Mouse (Mus musculus) left cerebral cortex, postnatal 4 days (tissue): ENCODE data around the gene Col5a3. TPM values are rescaled to one million over a fixed set of nuclear protein-coding genes. Genes with fewer than 3 reads are reported as not detected.

ENCODE experiments used
- total RNA-seq, 2 experiments: library from RNA; stranded (reverse); gene quantifications; 2 replicates each; pipeline ENCODE4 v1.2.3; 2021

The Col5a3 gene
- total RNA-seq, 2 experiments from 2014 or later: 0.90 to 1.2 TPM

Other genes starting within 250 kb of the Col5a3 start
- gene Zfp846, start 233.8 kb downstream of the Col5a3 start, total RNA-seq: 10 to 100 TPM; 44.4 to 51.5 TPM
- 100 to 1,000 TPM; 298 to 308 TPM for gene Ubl5, start 172.2 kb downstream of the Col5a3 start, total RNA-seq
- 10 to 100 TPM; 21.9 to 25.4 TPM for gene Fbxl12, start 170.3 kb downstream of the Col5a3 start, total RNA-seq
- 10 to 100 TPM; 27.0 to 28.4 TPM for gene Pin1, start 163.0 kb downstream of the Col5a3 start, total RNA-seq
- 100 to 1,000 TPM; 229 to 241 TPM for gene Olfm2, start 68.7 kb downstream of the Col5a3 start, total RNA-seq
- gene Rdh8, start 3.4 kb upstream of the Col5a3 start, total RNA-seq: not detected
- gene A230050P20Rik, start 53.6 kb upstream of the Col5a3 start, total RNA-seq: 10 to 100 TPM; 33.3 to 42.2 TPM
- gene Angptl6, start 64.7 kb upstream of the Col5a3 start, total RNA-seq: 10 to 100 TPM in 1 of 2 experiments, 1 to 10 TPM in 1; 9.9 to 10.9 TPM
- 10 to 100 TPM; 37.9 to 43.0 TPM for gene Ppan, start 73.1 kb upstream of the Col5a3 start, total RNA-seq
- 100 to 1,000 TPM; 144 to 147 TPM for gene Eif3g, start 83.6 kb upstream of the Col5a3 start, total RNA-seq
- 10 to 100 TPM; 86.1 to 88.5 TPM for gene Dnmt1, start 144.8 kb upstream of the Col5a3 start, total RNA-seq
- gene S1pr2, start 161.7 kb upstream of the Col5a3 start, total RNA-seq: 1 to 10 TPM; 4.5 to 5.5 TPM
- 10 to 100 TPM; 45.2 to 49.3 TPM for gene Mrpl4, start 187.7 kb upstream of the Col5a3 start, total RNA-seq
- gene Icam1, start 200.9 kb upstream of the Col5a3 start, total RNA-seq: 1 to 10 TPM; 2.5 to 2.8 TPM
- not detected for gene Icam4, start 214.3 kb upstream of the Col5a3 start, total RNA-seq
- gene Icam5, start 217.0 kb upstream of the Col5a3 start, total RNA-seq: 10 to 100 TPM; 28.1 to 41.3 TPM